Comparison of ENCODE assay signal across 13 mouse cellular contexts in the genomic region with DNA sequence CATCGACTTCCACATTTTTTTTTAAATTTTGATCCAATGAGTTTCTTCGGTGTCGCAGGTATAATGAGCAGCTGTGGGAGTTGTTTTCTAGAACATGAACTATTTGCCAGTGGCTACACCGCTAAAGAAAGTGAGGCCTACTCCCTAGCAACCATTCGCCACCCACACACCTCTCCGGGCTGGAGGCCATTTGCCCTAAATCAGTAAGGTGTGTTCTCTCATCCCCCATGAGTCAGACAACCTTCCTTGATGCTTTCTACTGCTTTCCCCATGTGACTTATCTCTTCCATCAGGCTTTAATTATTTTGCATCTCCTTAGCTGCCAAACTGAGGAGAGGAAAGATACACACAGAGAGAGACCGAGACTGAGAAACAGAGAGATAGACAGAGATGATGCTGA. TPM values are rescaled to one million over a fixed set of nuclear protein-coding genes. Genes with fewer than 3 reads are reported as not detected.
"Had no signal": no experiment of that assay in that cellular context is flagged by ENCODE, and none has a peak within 500 bp of the region (broad histone marks: within the 10 kb centered on the region; RNA-seq: fewer than 3 reads in every experiment).

No protein-coding gene starts in this region.

- ATAC-seq: midbrain, embryonic 13.5 days; midbrain, embryonic 15.5 days had no signal

- DNase-seq: lung, adult 18-20 months; lung, embryonic 14.5 days; lung, postnatal 10 days; right cerebral cortex, postnatal 14 days; thymus, adult 2 months; thymus, postnatal 25 days; thymus, postnatal 4 days had no signal

RNA-seq across cellular contexts. Expression of a gene that starts 43.7 kb away (rescaled TPM):
- total RNA-seq: megakaryocyte progenitor cell, adult 5-6 weeks; monocyte, adult 5-6 weeks had no signal
- polyA plus RNA-seq: macrophage; neural tube, embryonic 12.5 days had no signal
